Mouse (Mus musculus) granulocyte monocyte progenitor cell, adult 5-6 weeks (primary cell): Measurements from ENCODE around the gene Htr7. TPM values are rescaled to one million over a fixed set of nuclear protein-coding genes. Genes with fewer than 3 reads are reported as not detected.

Experiments
- ATAC-seq: replicated peaks from 2 replicates; pipeline ENCODE4 v1.8.0; 2016; ENCODE audit warnings: mild to moderate bottlenecking, moderate TSS enrichment, inconsistent platforms; ENCODE audit not compliant: poor library complexity, severe bottlenecking
- total RNA-seq, 2 experiments: library from RNA; stranded (forward) in 1 of 2; stranded (reverse) in 1 of 2; fragments of 200-712, 200-1000 nt in 1 of 2; fragments of >200 nt in 1 of 2; fragmentation: Nextera tagmentation in 1 of 2; gene quantifications; 2 replicates each; pipeline ENCODE4 v1.2.3; 2014 to 2017

Htr7 gene
- total RNA-seq, 2 experiments from 2014 or later: not detected

- ATAC-seq: no peak
Observed at GRCm38 (mm10) chr19:35974681-35975080, 82.6 kb downstream of the Htr7 start.

GRCm38 (mm10) chr19:35957656-35958055, 99.7 kb downstream of the Htr7 start:
- ATAC-seq: no peak

- no peak for ATAC-seq
Observed at GRCm38 (mm10) chr19:35955698-35956097, 101.6 kb downstream of the Htr7 start.

- ATAC-seq: no peak
Observed at GRCm38 (mm10) chr19:35949888-35950287, 107.4 kb downstream of the Htr7 start.

GRCm38 (mm10) chr19:35924961-35925495, 132.3 kb downstream of the Htr7 start:
- ATAC-seq: no peak

- no peak for ATAC-seq
Observed at GRCm38 (mm10) chr19:35924418-35924817, 132.9 kb downstream of the Htr7 start.

Other genes with a start within 250 kb of the Htr7 start
- 35.1 and 57.5 TPM in 2 replicates for gene Rpp30, start 26.2 kb upstream of the Htr7 start, total RNA-seq (2014; fragmentation: Nextera tagmentation)
- 60.8 and 64.7 TPM in 2 replicates for gene Rpp30, start 26.2 kb upstream of the Htr7 start, total RNA-seq (2017)
- not detected in 2 replicates for gene Ankrd1, start 62.6 kb upstream of the Htr7 start, total RNA-seq (2014; fragmentation: Nextera tagmentation)
- gene Ankrd1, start 62.6 kb upstream of the Htr7 start, total RNA-seq (2017): not detected in 2 replicates